Mouse (Mus musculus) liver, adult (tissue): ENCODE data around the gene Cadps.

Experiments used
- GATA4 ChIP-seq: IDR thresholded peaks from 2 replicates; pipeline ENCODE4 v1.6.1; 2014; ENCODE audit warnings: mild to moderate bottlenecking, low read length; ENCODE audit not compliant: insufficient replicate concordance

The Cadps gene

GRCm38 (mm10) chr14:12574336-12574735 is 248.5 kb downstream of the Cadps start:
- no peak for TF ChIP-seq GATA4

DNA sequence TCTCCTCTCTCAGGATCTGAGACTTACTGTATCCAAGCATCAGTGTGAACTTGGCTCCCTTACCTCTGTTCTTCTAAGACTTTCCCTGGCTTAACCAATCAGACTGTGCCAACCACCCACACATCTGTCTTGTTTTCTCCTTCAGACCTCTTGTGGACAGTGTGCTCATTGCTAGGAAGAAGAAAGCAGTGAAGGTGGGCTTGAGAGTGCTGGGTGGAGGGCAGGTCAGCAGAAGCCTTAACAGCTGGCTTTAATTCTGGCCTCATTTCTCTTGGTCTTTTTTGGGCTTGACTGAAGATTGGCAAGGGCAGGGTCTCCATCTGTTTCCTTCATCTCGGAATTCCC is 262.7 kb downstream of the Cadps start:
- no peak for TF ChIP-seq GATA4

DNA sequence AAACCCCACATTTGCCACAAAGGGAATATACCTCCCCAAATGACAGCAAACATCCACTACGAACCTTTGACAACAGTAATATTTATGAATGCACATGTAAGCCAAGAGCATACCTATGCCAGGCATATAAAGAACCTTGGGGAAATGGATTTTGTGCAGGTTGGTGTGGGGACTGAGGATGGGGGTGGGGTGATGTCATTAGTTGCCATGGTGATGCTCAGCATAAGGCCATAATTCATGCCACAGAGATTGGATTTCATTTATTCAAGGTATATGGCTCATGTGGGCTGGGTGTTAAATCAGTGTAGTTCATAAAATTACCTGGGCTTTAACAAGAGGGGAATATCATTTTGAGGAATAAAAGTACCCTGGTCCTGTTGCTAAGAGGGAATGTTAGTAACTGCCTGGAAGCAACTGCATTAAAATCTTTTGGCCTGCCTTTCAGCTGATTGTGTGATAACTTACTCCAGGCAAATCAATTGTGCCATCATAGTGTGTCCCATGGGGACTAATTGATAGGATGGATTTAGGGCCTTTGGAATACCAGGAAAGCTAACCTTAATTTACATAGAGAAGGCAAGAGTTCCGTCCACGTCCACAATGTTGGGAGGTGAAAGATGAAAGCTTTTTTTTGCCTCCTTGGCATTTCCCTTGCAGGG is 263.2 kb downstream of the Cadps start:
- no peak for TF ChIP-seq GATA4

- no peak for TF ChIP-seq GATA4
Measured at GRCm38 (mm10) chr14:12558920-12559573, 263.8 kb downstream of the Cadps start.

GRCm38 (mm10) chr14:12554486-12554885 is 268.4 kb downstream of the Cadps start:
- TF ChIP-seq GATA4: no peak

- TF ChIP-seq GATA4: no peak
Measured at GRCm38 (mm10) chr14:12551353-12551752, 271.5 kb downstream of the Cadps start.

DNA sequence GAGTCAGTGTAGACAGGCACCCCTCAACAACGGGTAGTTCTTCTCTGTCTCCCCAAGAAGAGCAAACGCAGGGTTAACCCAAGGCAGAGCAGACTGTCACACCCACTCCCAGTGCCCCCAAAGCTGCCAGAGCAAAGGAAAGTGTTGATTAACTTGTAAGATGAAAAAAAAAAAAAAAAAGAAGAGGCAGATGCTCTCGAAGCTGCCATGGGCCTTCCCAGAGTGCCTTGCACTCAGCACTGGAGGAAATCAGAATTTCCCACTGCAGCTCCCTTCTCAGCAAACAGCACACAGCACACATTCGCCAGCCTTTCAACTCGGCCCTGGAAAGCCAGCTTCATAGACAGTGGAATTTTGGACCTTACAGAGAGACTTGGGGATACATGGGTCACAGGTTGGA is 271.9 kb downstream of the Cadps start:
- no peak for TF ChIP-seq GATA4

GRCm38 (mm10) chr14:12549290-12549689 is 273.6 kb downstream of the Cadps start:
- TF ChIP-seq GATA4: no peak

DNA sequence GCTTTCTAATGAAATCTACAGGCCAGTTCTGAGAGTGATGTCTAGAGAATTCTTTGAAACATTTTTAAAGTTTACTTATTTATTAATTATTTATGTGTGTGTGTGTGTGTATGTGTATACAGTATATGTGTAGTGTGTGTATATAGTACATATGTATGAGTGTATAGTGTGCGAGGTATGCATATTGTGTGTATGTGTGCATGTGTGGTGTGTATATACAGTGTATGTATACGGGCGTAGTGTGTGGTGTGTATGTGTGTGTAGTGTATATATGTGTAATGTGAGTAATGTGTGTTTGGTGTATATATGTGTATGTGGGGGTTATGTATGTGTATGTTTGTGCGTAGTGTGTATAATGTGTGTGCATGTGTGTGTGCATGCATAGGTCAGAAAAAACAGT is 275.4 kb downstream of the Cadps start:
- no peak for TF ChIP-seq GATA4

DNA sequence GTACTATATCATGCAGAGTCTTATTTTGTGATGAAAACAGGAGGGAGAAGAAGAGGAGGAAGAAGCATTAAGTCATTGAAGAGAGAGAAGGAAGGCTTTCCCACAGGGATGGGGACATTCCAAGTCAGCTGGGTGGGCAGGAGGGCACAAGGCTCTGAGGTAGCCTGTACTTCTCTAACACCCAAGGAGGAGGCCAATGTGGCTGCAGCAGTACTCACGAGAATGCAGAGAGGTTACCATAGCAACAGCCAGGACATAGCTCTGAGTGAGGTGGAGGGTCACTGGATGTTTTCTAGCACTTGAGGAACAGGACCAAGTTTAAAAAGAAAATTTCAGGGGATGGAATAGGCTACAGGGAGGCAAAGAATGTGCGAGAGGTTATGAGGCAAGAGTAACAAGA is 281.1 kb downstream of the Cadps start:
- TF ChIP-seq GATA4: no peak

- TF ChIP-seq GATA4: no peak
Measured at GRCm38 (mm10) chr14:12539071-12539470, 283.8 kb downstream of the Cadps start.

- no peak for TF ChIP-seq GATA4
Measured at GRCm38 (mm10) chr14:12531101-12531500, 291.8 kb downstream of the Cadps start.

- no peak for TF ChIP-seq GATA4
Measured at GRCm38 (mm10) chr14:12530554-12530953, 292.3 kb downstream of the Cadps start.

GRCm38 (mm10) chr14:12529961-12530542 is 292.8 kb downstream of the Cadps start:
- no peak for TF ChIP-seq GATA4

- no peak for TF ChIP-seq GATA4
Measured at GRCm38 (mm10) chr14:12527296-12527695, 295.6 kb downstream of the Cadps start.

- TF ChIP-seq GATA4: no peak
Measured at GRCm38 (mm10) chr14:12507018-12507417, 315.9 kb downstream of the Cadps start.
